Mouse (Mus musculus) right cerebral cortex, postnatal 36 days (tissue): Measurements from ENCODE around the gene Gm3055.
A peak's percentile ranks its signal among the peaks of the same experiment; 100 is the strongest.
"Not testable (repeated sequence)": the region's sequence is repeated elsewhere in the genome, so short reads cannot be mapped to it uniquely, and the experiment has no call there.

Experiments
- DNase-seq, 2 experiments: peaks; one replicate each; pipeline ENCODE4 v3.0.0; 2022; ENCODE audit warnings: low spot score in 2 of 2, mixed read lengths in 1 of 2

Gene Gm3055

DNA sequence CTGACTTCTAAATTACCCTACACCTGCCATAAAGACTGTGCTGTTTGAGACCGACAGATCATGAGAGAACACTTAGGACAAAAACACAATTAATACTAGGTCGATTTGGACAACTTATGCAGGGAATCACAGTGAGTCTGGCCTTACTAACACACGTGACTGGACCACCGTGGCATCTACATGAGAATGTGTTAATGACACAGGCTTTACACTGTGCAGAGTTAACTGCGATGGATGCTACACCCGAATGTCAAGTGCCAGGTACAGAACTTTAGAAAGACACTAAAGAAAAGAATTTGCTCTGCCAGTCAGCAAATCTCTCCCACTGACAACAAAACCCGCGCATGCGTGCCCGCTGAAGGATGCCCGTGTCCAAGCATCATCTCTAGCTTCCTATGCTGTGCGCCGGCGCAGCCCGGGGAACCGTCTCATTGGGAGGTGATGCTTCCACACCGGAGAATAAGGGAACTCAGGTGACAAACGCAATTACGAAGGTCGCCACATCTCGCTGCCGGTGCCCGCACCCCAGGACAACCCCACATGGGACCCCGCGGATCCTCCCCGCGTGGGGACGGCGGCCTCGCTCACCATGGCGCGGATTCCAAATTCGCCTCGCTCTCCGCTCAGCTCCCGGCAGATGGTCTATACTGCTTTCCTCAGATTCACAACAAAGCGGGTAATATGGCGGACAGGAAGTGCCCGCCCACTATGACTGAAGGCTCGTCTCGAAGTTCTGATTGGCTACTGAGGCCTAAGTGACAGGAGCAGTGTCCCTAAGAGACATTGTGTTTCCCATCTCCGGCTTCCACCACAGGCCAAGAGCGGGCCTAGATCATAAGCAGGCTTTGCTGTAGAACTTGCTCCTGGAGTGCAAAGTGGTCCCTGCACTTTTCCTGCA, at the start of gene Gm3055:
Gm3055 (minus strand) TSS at position 656 of the 898 bp plus-strand sequence.
- DNase-seq, result not testable (repeated sequence)

DNA sequence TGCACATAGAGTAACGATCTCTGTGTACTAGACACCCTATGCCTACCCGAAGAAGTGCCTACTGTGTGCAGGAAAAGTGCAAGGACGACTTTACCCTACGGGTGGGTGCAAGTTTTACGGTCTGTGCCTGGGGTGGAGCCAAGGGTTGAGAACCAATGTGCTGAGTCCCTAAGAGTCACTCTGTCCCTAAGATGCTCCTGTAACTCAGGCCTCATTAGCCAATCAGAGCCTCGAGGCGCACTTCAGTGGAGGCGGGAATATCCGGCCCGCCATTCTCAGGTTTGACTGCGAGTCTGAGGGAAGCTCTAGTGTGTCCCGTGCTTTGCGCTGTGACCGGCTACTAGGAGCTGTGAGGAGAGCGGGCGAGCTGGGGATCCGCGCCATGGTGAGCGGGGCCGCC, 40.9 kb upstream of the Gm3055 start, which contains the start of gene Gm4767:
Gm4767 (plus strand) TSS at position 288 of the 400 bp plus-strand sequence.
- DNase-seq, result peak in 1 of 2 experiments; percentile 0

DNA sequence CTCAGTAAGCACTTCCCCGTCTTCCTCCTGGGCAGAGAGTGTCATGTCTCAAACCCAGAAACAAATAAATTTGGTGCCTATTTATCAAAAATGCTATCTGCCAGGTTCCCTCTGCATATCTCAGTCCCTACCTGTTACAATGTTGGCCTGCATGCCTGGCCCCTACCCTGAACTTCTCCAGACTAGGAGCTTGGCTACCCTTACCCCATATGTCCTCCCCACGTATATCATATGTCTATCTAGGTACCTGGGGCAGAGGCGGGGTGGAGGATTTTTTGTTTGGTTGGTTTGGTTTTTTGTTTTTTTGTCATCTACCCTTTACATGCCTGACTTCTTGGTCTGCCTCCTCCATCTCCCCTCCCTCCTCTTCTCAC, 430 bp upstream of the Gm3055 start:
- DNase-seq, result not testable (repeated sequence)

DNA sequence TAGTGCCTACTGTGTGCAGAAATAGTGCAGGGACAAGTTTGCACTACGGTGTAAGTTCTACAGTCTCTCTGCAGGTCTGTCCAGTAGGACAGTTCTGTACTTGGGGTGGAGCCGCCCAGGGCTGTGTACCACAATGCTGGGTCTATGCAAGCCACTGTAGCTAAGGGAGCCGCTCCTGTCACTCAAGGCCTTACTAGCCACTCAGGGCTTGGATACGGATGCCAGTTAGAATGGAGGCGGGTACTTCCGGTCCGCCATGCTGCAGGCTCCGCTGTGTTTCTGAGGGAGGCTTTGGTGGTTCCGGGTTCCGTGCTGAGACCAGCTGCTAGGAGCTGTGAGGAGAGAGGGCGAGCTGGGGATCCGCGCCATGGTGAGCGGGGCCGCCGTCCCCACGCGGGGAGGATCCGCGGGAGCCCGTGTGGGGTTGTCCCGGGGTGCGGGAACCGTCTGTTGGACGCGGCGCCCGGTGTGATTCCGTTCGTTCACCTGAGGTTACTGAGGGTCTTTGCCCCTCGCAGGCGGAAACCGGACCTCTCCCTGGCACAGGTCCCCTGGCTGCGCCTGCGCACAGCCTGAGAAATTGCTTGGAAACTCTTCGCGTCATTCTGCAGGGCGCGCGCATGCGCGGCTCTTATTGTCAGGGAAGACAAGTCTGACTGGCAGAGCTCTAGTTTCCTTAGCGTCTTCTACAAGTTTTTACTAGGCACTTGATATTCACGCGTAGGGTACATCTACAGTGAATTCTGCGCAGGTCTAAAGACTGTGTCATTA, 66.2 kb downstream of the Gm3055 start, which contains the start of gene Zfp433:
Zfp433 (plus strand) TSS at position 295 of the 771 bp plus-strand sequence.
- DNase-seq, result not testable (repeated sequence)
